Mouse (Mus musculus) spleen, postnatal 0 days (tissue): ENCODE data around the gene Bdkrb2. TPM values are rescaled to one million over a fixed set of nuclear protein-coding genes. Genes with fewer than 3 reads are reported as not detected.

ENCODE experiments used
- polyA plus RNA-seq: library from polyadenylated mRNA; unstranded; fragments of >200 nt; fragmentation: Nextera tagmentation; extraction: Ambion mirVana; gene quantifications from 2 replicates; pipeline ENCODE4 v1.2.1, GENCODE M21; 2015

The Bdkrb2 gene
- 0.13 and 0.33 TPM in 2 replicates for polyA plus RNA-seq

GRCm38 (mm10) chr12:105562936-105563680, at the start of gene Bdkrb2:
Gene Bdkrb2, plus strand, starts transcription at chr12:105563226.

GRCm38 (mm10) chr12:105602581-105603210, 39.7 kb downstream of the Bdkrb2 start, which contains the start of gene Bdkrb1:
Gene Bdkrb1, plus strand, starts transcription at chr12:105603085.

Other genes with a start within 250 kb of the Bdkrb2 start
- gene Tunar, start 229.4 kb upstream of the Bdkrb2 start, polyA plus RNA-seq: not detected in 2 replicates
- gene D430019H16Rik, start 109.4 kb upstream of the Bdkrb2 start, polyA plus RNA-seq: 0.81 and 1.3 TPM in 2 replicates
- gene Bdkrb1, start 39.9 kb downstream of the Bdkrb2 start, polyA plus RNA-seq: 0.12 and 0.24 TPM in 2 replicates
- gene Gskip, start 121.6 kb downstream of the Bdkrb2 start, polyA plus RNA-seq: 18.3 and 20.0 TPM in 2 replicates
- 9.5 and 9.9 TPM in 2 replicates for gene Atg2b, start 122.0 kb downstream of the Bdkrb2 start, polyA plus RNA-seq
- gene Ak7, start 142.8 kb downstream of the Bdkrb2 start, polyA plus RNA-seq: 0.05 and 0.18 TPM in 2 replicates
- 112 and 117 TPM in 2 replicates for gene Papola, start 221.5 kb downstream of the Bdkrb2 start, polyA plus RNA-seq